Mouse (Mus musculus) lung, postnatal 0 days (tissue): Measurements from ENCODE around the gene Tmem110.

Source experiments
- CTCF ChIP-seq: IDR thresholded peaks from 2 replicates; pipeline ENCODE4 v1.5.1; 2016; ENCODE audit warnings: antibody characterized with exemption, mild to moderate bottlenecking
- EP300 ChIP-seq: IDR thresholded peaks from 2 replicates; pipeline ENCODE4 v1.6.1; 2016; ENCODE audit warnings: antibody characterized with exemption, mild to moderate bottlenecking, control low read depth

DNA sequence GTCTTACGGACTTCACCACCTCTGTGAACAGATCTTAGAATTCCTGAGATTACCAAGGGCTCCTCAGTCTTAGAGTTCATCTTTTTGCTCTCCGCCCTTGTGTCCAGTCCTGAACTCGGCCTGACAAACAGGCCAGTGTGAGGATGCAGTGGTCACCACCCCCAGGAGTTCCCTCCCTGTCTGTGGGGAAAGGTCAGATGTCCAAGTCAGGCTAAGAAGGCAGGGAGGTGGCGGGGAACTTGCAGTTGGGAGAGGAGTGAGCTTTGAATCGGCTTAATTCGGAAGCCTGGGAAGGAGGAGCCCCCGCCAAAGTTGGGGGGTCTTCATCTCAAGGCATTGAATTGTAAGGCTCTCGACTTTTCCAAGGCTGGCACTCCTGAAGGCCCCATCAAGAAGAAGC lies 54.9 kb downstream of the Tmem110 start:
- TF ChIP-seq CTCF: no peak
- TF ChIP-seq EP300: no peak
